Mouse (Mus musculus) embryonic facial prominence, embryonic 10.5 days (tissue): ENCODE results near the gene Slc4a8. TPM values are rescaled to one million over a fixed set of nuclear protein-coding genes. Genes with fewer than 3 reads are reported as not detected.

Experiments
- DNase-seq: peaks from one replicate; pipeline ENCODE4 v3.0.0-alpha.2; 2017; ENCODE audit warnings: low spot score
- H3K27ac ChIP-seq: fragments of 300-500 bp; sonication (generic); replicated peaks from 2 replicates; pipeline ENCODE4 v1.5.1; 2016; ENCODE audit warnings: mild to moderate bottlenecking
- H3K27me3 ChIP-seq: fragments of 300-500 bp; sonication (generic); replicated peaks from 2 replicates; pipeline ENCODE4 v1.6.1; 2016; ENCODE audit warnings: low read depth, mild to moderate bottlenecking; ENCODE audit not compliant: poor library complexity, severe bottlenecking
- H3K36me3 ChIP-seq: fragments of 300-500 bp; sonication (generic); replicated peaks from 2 replicates; pipeline ENCODE4 v1.6.1; 2016; ENCODE audit warnings: mild to moderate bottlenecking, moderate library complexity
- H3K4me1 ChIP-seq: fragments of 300-500 bp; sonication (generic); 2 replicates; pipeline ENCODE4 v1.6.1; 2016
- H3K4me3 ChIP-seq: fragments of 300-500 bp; sonication (generic); 2 replicates; pipeline ENCODE4 v1.5.1; 2016; ENCODE audit warnings: mild to moderate bottlenecking, moderate library complexity
- H3K9me3 ChIP-seq: fragments of 300-500 bp; sonication (generic); 2 replicates; pipeline ENCODE4 v1.6.1; 2016; ENCODE audit warnings: mild to moderate bottlenecking
- WGBS: fragments of 180-500 bp; shearing (Covaris S2); methylation state at CpG from one replicate; pipeline ENCODE4 v1.1.7; 2016; 5-methylcytosine and 5-hydroxymethylcytosine counted together
- polyA plus RNA-seq: library from polyadenylated mRNA; unstranded; fragments of >200 nt; fragmentation: Nextera tagmentation; extraction: Ambion mirVana; gene quantifications from 2 replicates; pipeline ENCODE4 v1.2.1, GENCODE M21; 2016

Gene Slc4a8
- polyA plus RNA-seq, 1 experiment from 2014 or later, result 10.2 TPM

DNA sequence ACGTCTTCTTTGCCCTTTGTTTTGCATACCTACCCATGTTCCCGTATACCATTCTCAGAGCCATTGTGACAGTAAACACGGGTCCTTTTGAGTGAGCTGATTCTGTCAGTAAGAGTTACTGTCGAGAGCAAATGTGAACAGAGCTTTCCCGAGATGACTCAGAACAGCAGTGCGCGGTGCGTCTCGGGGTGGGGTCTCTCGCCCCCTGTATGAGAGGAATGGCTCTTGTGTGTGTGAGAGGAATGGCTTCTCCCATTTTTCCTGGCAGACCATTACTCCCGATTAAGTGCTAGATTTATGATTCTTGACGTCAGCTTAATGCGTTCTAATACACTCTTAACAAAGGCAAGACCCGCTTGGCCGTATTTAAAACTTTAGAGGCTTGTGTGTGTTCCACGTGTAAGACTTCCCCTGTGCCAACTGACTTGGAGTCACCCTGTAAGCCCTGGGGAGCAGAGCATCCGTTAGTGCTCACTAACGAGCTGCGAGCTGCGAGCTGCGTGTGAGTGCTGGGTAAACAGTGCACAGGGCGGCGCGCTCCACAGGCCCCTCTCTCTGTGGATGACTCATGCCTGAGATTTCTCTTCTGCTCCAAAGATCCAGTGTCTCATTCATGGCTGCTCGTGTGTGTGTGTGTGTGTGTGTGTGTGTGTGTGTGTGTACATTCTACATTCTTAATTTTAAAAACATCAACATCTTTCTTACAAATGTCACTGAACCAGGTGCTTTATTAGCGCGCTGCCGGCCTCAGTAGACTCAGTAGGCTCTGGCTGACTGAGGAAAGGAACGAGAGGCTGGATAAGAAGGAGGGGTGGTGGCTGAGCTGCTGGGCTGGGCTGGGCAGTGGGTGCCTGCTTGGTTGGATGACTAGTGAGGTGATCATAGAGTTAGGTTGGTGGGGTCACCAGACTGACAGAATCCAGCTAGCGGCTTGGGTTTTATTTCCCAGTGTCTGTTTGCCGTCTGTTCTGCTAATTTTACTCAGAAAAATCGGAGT lies 15.8 kb downstream of the Slc4a8 start:
- peaks cover 41% of the 10 kb centered on the region for H3K4me1 ChIP-seq
- H3K9me3 ChIP-seq, result no peaks in the 10 kb centered on the region
- WGBS, result 75% methylated on average over 32 of the region's 32 CpGs
- H3K27ac ChIP-seq, result no peak overlapping the region
- no peak for DNase-seq
- H3K27me3 ChIP-seq, result no peaks in the 10 kb centered on the region
- no peak overlapping the region for H3K4me3 ChIP-seq
- 0 out of 2 replicates have a peak, but pooled peaks cover 2% of the 10 kb centered on the region for H3K36me3 ChIP-seq

DNA sequence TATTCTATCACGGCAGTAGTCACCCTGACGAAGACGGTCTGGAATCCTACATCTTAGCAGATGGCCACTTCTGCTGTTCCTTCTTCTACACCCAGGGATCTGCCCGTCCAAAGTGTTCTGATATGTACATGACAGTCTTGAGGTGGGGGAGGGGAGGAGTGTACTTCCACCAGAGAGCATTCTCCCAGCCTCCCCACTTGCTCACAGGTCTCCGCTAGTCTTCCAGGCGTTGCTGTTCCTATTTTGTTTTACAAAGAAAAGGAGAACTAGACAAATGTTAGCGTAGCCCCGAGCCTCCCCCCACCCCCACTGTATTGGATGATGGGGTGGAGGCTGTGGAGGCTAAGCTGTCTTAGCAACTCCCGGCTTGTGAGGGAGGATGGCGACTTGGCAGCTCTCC lies 18.3 kb downstream of the Slc4a8 start:
- WGBS, result 77% methylated on average over 10 of the region's 10 CpGs
- peaks cover 20% of the 10 kb centered on the region for H3K36me3 ChIP-seq
- no peak for DNase-seq
- no peaks in the 10 kb centered on the region for H3K9me3 ChIP-seq
- H3K27me3 ChIP-seq, result no peaks in the 10 kb centered on the region
- no peak overlapping the region for H3K4me3 ChIP-seq
- no peak overlapping the region for H3K27ac ChIP-seq
- H3K4me1 ChIP-seq, result peaks cover 36% of the 10 kb centered on the region

DNA sequence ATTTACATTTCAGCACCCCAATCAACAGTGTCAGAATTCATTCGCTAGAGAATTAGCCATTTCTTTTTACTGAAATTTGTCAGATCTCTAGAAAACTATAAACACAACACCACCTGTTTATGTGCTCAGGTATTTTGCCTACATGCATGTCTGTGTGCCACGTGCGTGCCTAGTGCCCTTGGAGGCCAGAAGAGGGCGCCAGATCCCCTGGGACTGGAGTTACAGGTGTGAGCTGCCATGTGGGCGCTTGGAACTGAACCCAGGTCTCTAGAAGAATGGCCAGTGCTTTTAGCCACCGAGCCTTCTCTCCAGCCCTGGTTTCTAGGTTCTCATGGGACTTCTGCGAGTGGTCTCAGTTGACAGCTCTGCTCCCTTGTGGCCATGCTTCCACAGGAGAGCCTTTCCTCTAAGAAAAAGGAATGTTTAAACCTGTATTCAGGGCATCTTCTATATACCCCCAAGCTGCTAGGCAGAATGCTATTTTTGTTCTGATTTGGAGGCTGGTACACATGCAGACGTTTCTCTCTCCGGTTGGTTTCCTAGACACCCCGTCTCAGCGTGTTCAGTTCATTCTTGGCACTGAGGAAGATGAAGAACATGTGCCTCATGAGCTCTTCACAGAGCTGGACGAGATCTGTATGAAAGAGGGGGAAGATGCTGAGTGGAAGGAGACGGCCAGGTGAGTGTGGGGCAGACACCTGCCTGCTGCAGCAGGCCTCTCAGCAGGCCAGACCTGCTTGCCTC lies 21.9 kb downstream of the Slc4a8 start:
- H3K4me3 ChIP-seq, result no peak overlapping the region
- 93% methylated on average over 13 of the region's 13 CpGs for WGBS
- H3K9me3 ChIP-seq, result no peaks in the 10 kb centered on the region
- H3K36me3 ChIP-seq, result peaks cover 41% of the 10 kb centered on the region
- H3K4me1 ChIP-seq, result peaks cover 13% of the 10 kb centered on the region
- H3K27ac ChIP-seq, result no peak overlapping the region
- DNase-seq, result no peak
- no peaks in the 10 kb centered on the region for H3K27me3 ChIP-seq

- 0 out of 2 replicates have a peak, but pooled peaks cover 4% of the 10 kb centered on the region for H3K4me1 ChIP-seq
- peaks cover 37% of the 10 kb centered on the region for H3K36me3 ChIP-seq
- no peaks in the 10 kb centered on the region for H3K9me3 ChIP-seq
- no peak overlapping the region; the same call in 1 of the 2 replicates for H3K27ac ChIP-seq
- no peaks in the 10 kb centered on the region for H3K27me3 ChIP-seq
- no peak overlapping the region for H3K4me3 ChIP-seq
- DNase-seq, result no peak
- 90% methylated on average over 6 of the region's 6 CpGs for WGBS
Measured at GRCm38 (mm10) chr15:100790219-100790618, 28.7 kb downstream of the Slc4a8 start.

DNA sequence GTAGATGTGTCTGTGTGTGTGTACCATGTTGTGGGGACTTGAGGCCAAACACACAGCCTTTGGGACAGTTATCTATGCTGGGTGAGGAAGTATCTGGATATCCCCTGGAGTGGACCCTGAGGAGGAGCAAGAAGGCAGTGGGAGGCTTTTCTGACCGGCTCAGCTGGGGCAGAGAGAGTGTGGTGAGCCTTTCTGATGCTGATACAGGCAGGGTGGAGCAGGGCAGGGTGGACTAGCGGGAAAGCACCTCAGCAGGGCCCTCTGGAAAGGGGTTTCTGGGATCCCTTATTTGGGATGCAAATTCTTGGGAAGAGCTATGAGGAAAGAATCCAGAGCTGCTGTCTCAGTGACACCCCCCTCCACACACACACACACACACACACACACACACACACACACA lies 30.8 kb downstream of the Slc4a8 start:
- 61% methylated on average over 2 of the region's 2 CpGs for WGBS
- H3K9me3 ChIP-seq, result no peaks in the 10 kb centered on the region
- no peak overlapping the region for H3K4me3 ChIP-seq
- H3K4me1 ChIP-seq, result 0 out of 2 replicates have a peak, but pooled peaks cover 4% of the 10 kb centered on the region
- peaks cover 36% of the 10 kb centered on the region for H3K36me3 ChIP-seq
- H3K27ac ChIP-seq, result no peak overlapping the region
- no peak for DNase-seq
- H3K27me3 ChIP-seq, result no peaks in the 10 kb centered on the region

DNA sequence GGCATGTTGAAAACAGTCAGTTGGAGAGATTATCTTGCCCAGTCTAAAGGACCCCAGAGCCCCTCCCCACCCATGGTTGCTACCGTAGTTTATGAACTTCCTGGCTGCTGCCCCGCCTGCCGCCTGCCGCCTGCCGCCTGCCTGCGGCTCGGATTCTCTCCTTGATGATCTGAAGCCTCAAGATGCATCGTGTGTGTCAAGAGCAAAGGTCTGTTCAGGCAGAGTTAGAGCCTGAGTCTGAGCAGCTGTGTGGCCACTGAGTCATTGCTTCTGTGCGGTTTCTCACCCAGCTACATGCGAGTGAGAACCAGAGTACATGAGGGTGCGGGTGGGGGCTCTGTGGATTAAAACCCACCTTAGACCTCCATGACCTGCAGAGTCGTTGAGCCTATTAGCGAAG lies 39.4 kb downstream of the Slc4a8 start:
- WGBS, result 74% methylated on average over 13 of the region's 13 CpGs
- Histone ChIP-seq H3K4me3 (no peak overlapping the region), H3K4me1 (0 out of 2 replicates have a peak, but pooled peaks cover 4% of the 10 kb centered on the region), H3K36me3 (peaks cover 44% of the 10 kb centered on the region), H3K27ac (no peak overlapping the region), H3K27me3 (no peaks in the 10 kb centered on the region), H3K9me3 (no peaks in the 10 kb centered on the region)
- DNase-seq, result no peak

DNA sequence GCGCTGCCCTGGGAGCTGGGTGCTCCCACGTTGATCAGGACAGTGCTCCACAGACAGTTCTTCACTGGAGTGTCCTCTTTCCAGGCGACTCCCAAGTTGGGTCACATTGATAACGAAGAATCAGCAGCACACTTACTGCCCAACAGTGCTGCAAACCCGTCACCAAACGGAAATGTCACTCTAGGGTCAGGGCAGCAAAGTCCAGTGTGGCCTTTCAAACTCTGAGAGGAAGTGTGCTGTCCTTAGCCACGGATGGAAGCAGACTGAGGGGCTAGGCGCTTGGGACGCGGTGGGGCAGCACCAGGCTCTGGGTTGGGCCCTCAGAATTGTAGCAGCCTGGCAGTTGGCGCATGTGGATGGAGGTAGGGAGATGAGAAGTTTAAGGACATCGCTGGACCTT lies 46.5 kb downstream of the Slc4a8 start:
- no peaks in the 10 kb centered on the region for H3K9me3 ChIP-seq
- H3K27ac ChIP-seq, result no peak overlapping the region
- H3K36me3 ChIP-seq, result peaks cover 45% of the 10 kb centered on the region; the same call in 1 of the 2 replicates
- 75% methylated on average over 12 of the region's 12 CpGs for WGBS
- H3K4me1 ChIP-seq, result peaks cover 7% of the 10 kb centered on the region; the same call in 1 of the 2 replicates
- no peak for DNase-seq
- H3K27me3 ChIP-seq, result no peaks in the 10 kb centered on the region
- H3K4me3 ChIP-seq, result no peak overlapping the region

DNA sequence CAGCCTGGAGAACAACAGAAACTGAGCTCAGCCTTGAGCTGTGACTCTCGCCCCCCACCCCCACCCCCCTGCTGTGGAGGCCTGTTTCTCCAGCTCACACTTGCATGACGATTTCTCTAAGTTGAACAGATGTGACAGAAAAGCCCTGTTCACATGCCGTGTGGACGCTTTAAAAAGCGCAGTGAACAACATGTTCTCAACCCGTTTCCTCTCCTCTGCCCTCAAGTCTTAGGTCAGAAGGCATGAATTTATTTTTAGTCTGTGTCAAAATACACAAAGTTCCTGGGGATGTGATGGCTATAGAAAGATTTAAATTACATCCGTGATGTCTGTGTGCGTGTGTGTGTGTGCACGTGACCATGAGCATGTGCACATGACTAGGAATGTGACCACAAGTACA lies 46.9 kb downstream of the Slc4a8 start:
- H3K27ac ChIP-seq, result no peak overlapping the region
- peaks cover 44% of the 10 kb centered on the region; the same call in 1 of the 2 replicates for H3K36me3 ChIP-seq
- no peaks in the 10 kb centered on the region for H3K9me3 ChIP-seq
- DNase-seq, result no peak
- H3K4me3 ChIP-seq, result no peak overlapping the region
- H3K4me1 ChIP-seq, result peaks cover 12% of the 10 kb centered on the region
- WGBS, result 83% methylated on average over 9 of the region's 9 CpGs
- H3K27me3 ChIP-seq, result no peaks in the 10 kb centered on the region

DNA sequence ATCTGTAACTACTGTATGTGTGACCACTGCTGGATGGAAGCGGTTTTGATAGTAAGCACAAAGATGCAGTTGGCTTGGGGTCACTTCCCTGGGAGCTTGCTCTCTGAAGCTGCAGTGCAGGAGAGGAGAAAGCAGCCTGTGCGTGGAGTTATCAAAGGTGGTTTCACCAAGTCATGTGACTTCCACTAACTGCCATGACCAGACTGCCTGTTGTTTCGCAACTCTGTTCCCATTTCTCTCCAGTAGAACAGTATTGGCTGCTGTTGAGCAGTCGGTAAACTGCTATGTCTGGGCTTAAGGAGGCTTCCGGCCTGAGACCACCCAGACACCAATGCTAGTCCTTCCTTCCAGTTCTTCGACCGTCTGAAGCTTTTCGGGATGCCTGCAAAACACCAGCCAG lies 48.7 kb downstream of the Slc4a8 start:
- WGBS, result 91% methylated on average over 8 of the region's 8 CpGs
- H3K4me1 ChIP-seq, result peaks cover 20% of the 10 kb centered on the region
- no peaks in the 10 kb centered on the region for H3K9me3 ChIP-seq
- no peak for DNase-seq
- no peak overlapping the region for H3K4me3 ChIP-seq
- H3K27ac ChIP-seq, result no peak overlapping the region
- no peaks in the 10 kb centered on the region for H3K27me3 ChIP-seq
- H3K36me3 ChIP-seq, result peaks cover 38% of the 10 kb centered on the region; the same call in 1 of the 2 replicates

- H3K36me3 ChIP-seq, result peaks cover 27% of the 10 kb centered on the region; the same call in 1 of the 2 replicates
- 74% methylated on average over 5 of the region's 5 CpGs for WGBS
- H3K27me3 ChIP-seq, result no peaks in the 10 kb centered on the region
- H3K4me1 ChIP-seq, result peaks cover 15% of the 10 kb centered on the region
- no peak overlapping the region for H3K4me3 ChIP-seq
- H3K9me3 ChIP-seq, result no peaks in the 10 kb centered on the region
- DNase-seq, result no peak
- no peak overlapping the region; the same call in 1 of the 2 replicates for H3K27ac ChIP-seq
Measured at GRCm38 (mm10) chr15:100813501-100813900, 52.0 kb downstream of the Slc4a8 start.

DNA sequence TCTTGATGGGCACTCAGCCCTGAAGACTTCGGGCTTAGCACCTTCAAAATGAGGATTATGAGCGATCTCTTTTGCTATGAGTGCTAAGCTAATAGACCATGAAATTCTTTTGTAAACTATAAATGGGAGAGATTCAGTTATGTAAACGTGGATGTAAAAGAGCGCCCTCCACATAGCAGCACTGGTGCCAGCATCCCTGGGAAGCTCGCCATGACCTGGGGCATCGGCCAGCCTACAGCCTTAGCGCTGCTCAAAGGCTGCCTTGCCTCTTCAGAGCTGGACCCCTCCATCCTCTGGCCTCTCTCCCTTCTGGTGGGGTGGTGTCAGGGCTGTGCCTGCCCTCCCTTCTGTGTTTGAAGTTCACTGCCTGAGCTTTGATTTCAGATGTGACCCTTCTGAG lies 52.5 kb downstream of the Slc4a8 start:
- H3K4me1 ChIP-seq, result peaks cover 15% of the 10 kb centered on the region
- no peaks in the 10 kb centered on the region for H3K27me3 ChIP-seq
- no peak overlapping the region for H3K4me3 ChIP-seq
- DNase-seq, result no peak
- 79% methylated on average over 7 of the region's 7 CpGs for WGBS
- peaks cover 27% of the 10 kb centered on the region; the same call in 1 of the 2 replicates for H3K36me3 ChIP-seq
- H3K9me3 ChIP-seq, result no peaks in the 10 kb centered on the region
- H3K27ac ChIP-seq, result no peak overlapping the region

- Histone ChIP-seq H3K27me3 (no peaks in the 10 kb centered on the region), H3K4me3 (no peak overlapping the region), H3K36me3 (peaks cover 26% of the 10 kb centered on the region; the same call in 1 of the 2 replicates), H3K27ac (no peak overlapping the region), H3K9me3 (no peaks in the 10 kb centered on the region), H3K4me1 (peaks cover 15% of the 10 kb centered on the region)
- 86% methylated on average over 8 of the region's 8 CpGs for WGBS
- no peak for DNase-seq
Measured at GRCm38 (mm10) chr15:100815310-100815709, 53.8 kb downstream of the Slc4a8 start.
